Mouse (Mus musculus): ENCODE measurements around the gene Natd1.
"Not testable (repeated sequence)": the region's sequence is repeated elsewhere in the genome, so short reads cannot be mapped to it uniquely, and the experiment has no call there.

- not testable (repeated sequence) for TF ChIP-seq CTCF (IDR thresholded peaks at IDR 0.05; ENCODE audit: extremely low read depth, insufficient read length, insufficient replicate concordance, low read depth, low read length); POLR2A (IDR thresholded peaks at IDR 0.05; ENCODE audit: low read depth, low read length)
Measured at GRCm38 (mm10) chr11:60869471-60869870, 45.1 kb downstream of the Natd1 start.

Measured in small intestine, adult 2 months (tissue).